Mouse (Mus musculus): ENCODE measurements around the gene Kat6b. TPM values are rescaled to one million over a fixed set of nuclear protein-coding genes. Genes with fewer than 3 reads are reported as not detected.

Gene Kat6b
- polyA plus RNA-seq, 1 experiment: 3.9 TPM

GRCm38 (mm10) chr14:21546351-21546750, 65.1 kb downstream of the Kat6b start:
- H3K79me2 ChIP-seq (ENCODE audit: control insufficient read depth, insufficient read depth): peaks cover 25% of the 10 kb centered on the region
- peak overlapping the region; percentile 74 for H3K4me2 ChIP-seq (ENCODE audit: low read depth)

GRCm38 (mm10) chr14:21547297-21547696, 66.1 kb downstream of the Kat6b start:
- Histone ChIP-seq H3K36me3 (ENCODE audit: control insufficient read depth, insufficient read depth) (no peaks in the 10 kb centered on the region), H3K4me2 (ENCODE audit: low read depth) (peak overlapping the region; percentile 74), H3K4me3 (no peak overlapping the region), H3ac (ENCODE audit: control insufficient read depth, insufficient read length) (no peak overlapping the region), H3K27me3 (ENCODE audit: control insufficient read depth, insufficient read depth, insufficient read length) (no peaks in the 10 kb centered on the region), H3K79me2 (ENCODE audit: control insufficient read depth, insufficient read depth) (peaks cover 31% of the 10 kb centered on the region)
- TF ChIP-seq MYOG (IDR thresholded peaks at IDR 0.05; ENCODE audit: control insufficient read depth in 1 of 3, insufficient read depth in 1 of 3, insufficient read length in 2 of 3, low read depth in 2 of 3) (no peak), MAX (IDR thresholded peaks at IDR 0.05; ENCODE audit: low read depth) (peak; percentile 79), MYOD1 (IDR thresholded peaks at IDR 0.05; ENCODE audit: control insufficient read depth in 1 of 3, insufficient read length in 2 of 3, low read depth in 2 of 3) (no peak), CEBPB (IDR thresholded peaks at IDR 0.05; ENCODE audit: insufficient read depth, poor library complexity, severe bottlenecking) (peak; percentile 78), TCF3 (IDR thresholded peaks at IDR 0.05; ENCODE audit: insufficient read length, low read depth) (no peak)

More at GRCm38 (mm10) chr14:21546351-21546750, 65.1 kb downstream of the Kat6b start:
- no peak overlapping the region for H3ac ChIP-seq (ENCODE audit: control insufficient read depth, insufficient read length)
- TF ChIP-seq MAX (IDR thresholded peaks at IDR 0.05; ENCODE audit: low read depth) (no peak), USF1 (IDR thresholded peaks at IDR 0.05; ENCODE audit: low read depth) (no peak), POLR2AphosphoS2 (IDR thresholded peaks at IDR 0.05; ENCODE audit: insufficient read length, low read depth) (no peak), CEBPB (IDR thresholded peaks at IDR 0.05; ENCODE audit: insufficient read depth, poor library complexity, severe bottlenecking) (no peak), E2F4 (IDR thresholded peaks at IDR 0.05; ENCODE audit: insufficient read depth) (no peak), TCF12 (IDR thresholded peaks at IDR 0.05; ENCODE audit: insufficient read depth, poor library complexity, severe bottlenecking) (no peak), POLR2A (IDR thresholded peaks at IDR 0.05; ENCODE audit: insufficient read length, low read depth) (no peak), TCF3 (IDR thresholded peaks at IDR 0.05; ENCODE audit: insufficient read length, low read depth) (no peak), SRF (IDR thresholded peaks at IDR 0.05; ENCODE audit: control insufficient read depth, insufficient read length, low read depth) (no peak), MYOG (IDR thresholded peaks at IDR 0.05; ENCODE audit: control insufficient read depth in 1 of 3, insufficient read depth in 1 of 3, insufficient read length in 2 of 3, low read depth in 2 of 3) (no peak), MYOD1 (IDR thresholded peaks at IDR 0.05; ENCODE audit: control insufficient read depth in 1 of 3, insufficient read length in 2 of 3, low read depth in 2 of 3) (no peak), REST (IDR thresholded peaks at IDR 0.05; ENCODE audit: insufficient read depth, insufficient read length) (no peak)
- H3K36me3 ChIP-seq (ENCODE audit: control insufficient read depth, insufficient read depth): no peaks in the 10 kb centered on the region
- H3K27me3 ChIP-seq (ENCODE audit: control insufficient read depth, insufficient read depth, insufficient read length): no peaks in the 10 kb centered on the region
- no peak overlapping the region for H3K4me3 ChIP-seq

- Histone ChIP-seq H3K79me2 (ENCODE audit: control insufficient read depth, insufficient read depth) (peaks cover 37% of the 10 kb centered on the region), H3K36me3 (ENCODE audit: control insufficient read depth, insufficient read depth) (no peaks in the 10 kb centered on the region), H3K4me3 (no peak overlapping the region), H3K27me3 (ENCODE audit: control insufficient read depth, insufficient read depth, insufficient read length) (no peaks in the 10 kb centered on the region), H3ac (ENCODE audit: control insufficient read depth, insufficient read length) (no peak overlapping the region), H3K4me2 (ENCODE audit: low read depth) (peak overlapping the region; percentile 74)
- TF ChIP-seq TCF12 (IDR thresholded peaks at IDR 0.05; ENCODE audit: insufficient read depth, poor library complexity, severe bottlenecking): no peak
- no peak for TF ChIP-seq USF1 (IDR thresholded peaks at IDR 0.05; ENCODE audit: low read depth)
- no peak for TF ChIP-seq E2F4 (IDR thresholded peaks at IDR 0.05; ENCODE audit: insufficient read depth)
- no peak for TF ChIP-seq POLR2A (IDR thresholded peaks at IDR 0.05; ENCODE audit: insufficient read length, low read depth)
- TF ChIP-seq TCF3 (IDR thresholded peaks at IDR 0.05; ENCODE audit: insufficient read length, low read depth): no peak
- no peak for TF ChIP-seq SRF (IDR thresholded peaks at IDR 0.05; ENCODE audit: control insufficient read depth, insufficient read length, low read depth)
- no peak for TF ChIP-seq REST (IDR thresholded peaks at IDR 0.05; ENCODE audit: insufficient read depth, insufficient read length)
- TF ChIP-seq POLR2AphosphoS2 (IDR thresholded peaks at IDR 0.05; ENCODE audit: insufficient read length, low read depth): no peak
- TF ChIP-seq CEBPB (IDR thresholded peaks at IDR 0.05; ENCODE audit: insufficient read depth, poor library complexity, severe bottlenecking): no peak
- no peak for TF ChIP-seq MYOD1 (IDR thresholded peaks at IDR 0.05; ENCODE audit: control insufficient read depth in 1 of 3, insufficient read length in 2 of 3, low read depth in 2 of 3)
- no peak for TF ChIP-seq MYOG (IDR thresholded peaks at IDR 0.05; ENCODE audit: control insufficient read depth in 1 of 3, insufficient read depth in 1 of 3, insufficient read length in 2 of 3, low read depth in 2 of 3)
- TF ChIP-seq MAX (IDR thresholded peaks at IDR 0.05; ENCODE audit: low read depth): no peak
Measured at GRCm38 (mm10) chr14:21547965-21548364, 66.7 kb downstream of the Kat6b start.

GRCm38 (mm10) chr14:21548952-21549607, 67.8 kb downstream of the Kat6b start:
- peaks cover 37% of the 10 kb centered on the region for H3K79me2 ChIP-seq (ENCODE audit: control insufficient read depth, insufficient read depth)
- H3K27me3 ChIP-seq (ENCODE audit: control insufficient read depth, insufficient read depth, insufficient read length): no peaks in the 10 kb centered on the region
- no peak for TF ChIP-seq SRF (IDR thresholded peaks at IDR 0.05; ENCODE audit: control insufficient read depth, insufficient read length, low read depth)
- no peak for TF ChIP-seq CEBPB (IDR thresholded peaks at IDR 0.05; ENCODE audit: insufficient read depth, poor library complexity, severe bottlenecking)
- TF ChIP-seq E2F4 (IDR thresholded peaks at IDR 0.05; ENCODE audit: insufficient read depth): no peak
- no peak for TF ChIP-seq TCF3 (IDR thresholded peaks at IDR 0.05; ENCODE audit: insufficient read length, low read depth)
- TF ChIP-seq MAX (IDR thresholded peaks at IDR 0.05; ENCODE audit: low read depth): no peak
- no peak for TF ChIP-seq POLR2AphosphoS2 (IDR thresholded peaks at IDR 0.05; ENCODE audit: insufficient read length, low read depth)
- no peak for TF ChIP-seq USF1 (IDR thresholded peaks at IDR 0.05; ENCODE audit: low read depth)
- TF ChIP-seq TCF12 (IDR thresholded peaks at IDR 0.05; ENCODE audit: insufficient read depth, poor library complexity, severe bottlenecking): no peak
- no peak for TF ChIP-seq MYOD1 (IDR thresholded peaks at IDR 0.05; ENCODE audit: control insufficient read depth in 1 of 3, insufficient read length in 2 of 3, low read depth in 2 of 3)
- TF ChIP-seq POLR2A (IDR thresholded peaks at IDR 0.05; ENCODE audit: insufficient read length, low read depth): no peak
- no peak for TF ChIP-seq MYOG (IDR thresholded peaks at IDR 0.05; ENCODE audit: control insufficient read depth in 1 of 3, insufficient read depth in 1 of 3, insufficient read length in 2 of 3, low read depth in 2 of 3)
- TF ChIP-seq REST (IDR thresholded peaks at IDR 0.05; ENCODE audit: insufficient read depth, insufficient read length): no peak
- no peaks in the 10 kb centered on the region for H3K36me3 ChIP-seq (ENCODE audit: control insufficient read depth, insufficient read depth)
- no peak overlapping the region for H3K4me3 ChIP-seq
- H3ac ChIP-seq (ENCODE audit: control insufficient read depth, insufficient read length): no peak overlapping the region
- peak overlapping the region; percentile 74 for H3K4me2 ChIP-seq (ENCODE audit: low read depth)

Measured in myocyte (in vitro differentiated cells).